Mouse (Mus musculus) kidney, embryonic 16.5 days (tissue): ENCODE measurements at regions not wholly inside any gene's neighbourhood (a gene's known extent, or its start where the extent isn't known, plus 50 kb on each side); places are given as distances from the start of the nearest gene placed in this dataset.

Source experiments
- ATAC-seq: fragments of 200-750 bp; cut with Nextera tagmentation; 2 replicates; pipeline ENCODE4 v1.8.0; 2017; ENCODE audit warnings: moderate TSS enrichment; ENCODE audit not compliant: low FRiP score, low TSS enrichment
- H3K27ac ChIP-seq: fragments of 300-500 bp; sonication (generic); 2 replicates; pipeline ENCODE4 v1.5.1; 2014; ENCODE audit warnings: low read length
- H3K27me3 ChIP-seq: fragments of 300-500 bp; sonication (generic); 2 replicates; pipeline ENCODE4 v1.6.1; 2014; ENCODE audit warnings: low read length, control low read depth, mixed read lengths; ENCODE audit not compliant: insufficient read depth
- H3K36me3 ChIP-seq: fragments of 300-500 bp; sonication (generic); 2 replicates; pipeline ENCODE4 v1.6.1; 2014; ENCODE audit warnings: low read length, control low read depth, mixed read lengths; ENCODE audit not compliant: insufficient read depth
- H3K4me1 ChIP-seq: fragments of 300-500 bp; sonication (generic); 2 replicates; pipeline ENCODE4 v1.6.1; 2014; ENCODE audit warnings: low read length, control low read depth, mixed read lengths; ENCODE audit not compliant: insufficient read depth
- H3K4me2 ChIP-seq: fragments of 300-500 bp; sonication (generic); replicated peaks from 2 replicates; pipeline ENCODE4 v1.6.1; 2014; ENCODE audit warnings: low read depth, low read length
- H3K4me3 ChIP-seq: fragments of 300-500 bp; sonication (generic); 2 replicates; pipeline ENCODE4 v1.5.1; 2014; ENCODE audit warnings: mild to moderate bottlenecking, low read length
- H3K9ac ChIP-seq: fragments of 300-500 bp; sonication (generic); replicated peaks from 2 replicates; pipeline ENCODE4 v1.6.1; 2014; ENCODE audit warnings: low read length
- H3K9me3 ChIP-seq: fragments of 300-500 bp; sonication (generic); 2 replicates; pipeline ENCODE4 v1.6.1; 2016; ENCODE audit warnings: low read length, control low read depth
- WGBS: fragments of 180-500 bp; shearing (Covaris S2); extraction: QIAGEN DNeasy Blood & Tissue Kit; methylation state at CpG from one replicate; pipeline ENCODE4 v1.1.7; 2014; 5-methylcytosine and 5-hydroxymethylcytosine counted together

GRCm38 (mm10) chr8:56735021-56735420, 184.1 kb downstream of the Fbxo8 start:
- WGBS = 52% methylated on average over 2 of the region's 2 CpGs
- Histone ChIP-seq H3K9ac (no peak overlapping the region), H3K27ac (no peak overlapping the region), H3K4me3 (no peak overlapping the region), H3K27me3 (no peaks in the 10 kb centered on the region), H3K36me3 (no peaks in the 10 kb centered on the region), H3K4me2 (no peak overlapping the region), H3K9me3 (no peaks in the 10 kb centered on the region), H3K4me1 (no peaks in the 10 kb centered on the region)
- no peak for ATAC-seq

GRCm38 (mm10) chr8:56767034-56767433, 216.1 kb downstream of the Fbxo8 start:
- H3K27ac ChIP-seq = no peak overlapping the region
- no peak overlapping the region for H3K9ac ChIP-seq
- 71% methylated on average over 5 of the region's 5 CpGs for WGBS
- no peak for ATAC-seq
- H3K4me1 ChIP-seq = no peaks in the 10 kb centered on the region
- no peak overlapping the region for H3K4me3 ChIP-seq
- H3K36me3 ChIP-seq = no peaks in the 10 kb centered on the region
- H3K4me2 ChIP-seq = no peak overlapping the region
- no peaks in the 10 kb centered on the region for H3K9me3 ChIP-seq
- no peaks in the 10 kb centered on the region for H3K27me3 ChIP-seq

- Histone ChIP-seq H3K4me2 (no peak overlapping the region), H3K9ac (no peak overlapping the region), H3K4me3 (no peak overlapping the region), H3K27me3 (no peaks in the 10 kb centered on the region), H3K9me3 (no peaks in the 10 kb centered on the region), H3K4me1 (no peaks in the 10 kb centered on the region), H3K27ac (no peak overlapping the region), H3K36me3 (no peaks in the 10 kb centered on the region)
- 72% methylated on average over 2 of the region's 2 CpGs for WGBS
- ATAC-seq = no peak
These were observed 233.6 kb downstream of the Fbxo8 start for GRCm38 (mm10) chr8:56784441-56784840.

- ATAC-seq = no peak
- H3K27me3 ChIP-seq = no peaks in the 10 kb centered on the region
These were observed 238.8 kb downstream of the Fbxo8 start for GRCm38 (mm10) chr8:56789549-56790270.

GRCm38 (mm10) chr8:56832651-56833050, 281.8 kb downstream of the Fbxo8 start:
- WGBS = 85% methylated on average over 5 of the region's 5 CpGs
- Histone ChIP-seq H3K4me1 (no peaks in the 10 kb centered on the region), H3K27me3 (no peaks in the 10 kb centered on the region), H3K9me3 (peaks cover 3% of the 10 kb centered on the region), H3K4me3 (no peak overlapping the region), H3K4me2 (no peak overlapping the region), H3K27ac (no peak overlapping the region), H3K36me3 (no peaks in the 10 kb centered on the region), H3K9ac (no peak overlapping the region)
- ATAC-seq = no peak

More at GRCm38 (mm10) chr8:56789549-56790270, 238.8 kb downstream of the Fbxo8 start:
- H3K4me2 ChIP-seq = no peak overlapping the region
- H3K36me3 ChIP-seq = no peaks in the 10 kb centered on the region
- H3K4me3 ChIP-seq = no peak overlapping the region
- no peak overlapping the region for H3K9ac ChIP-seq
- H3K4me1 ChIP-seq = no peaks in the 10 kb centered on the region
- H3K9me3 ChIP-seq = no peaks in the 10 kb centered on the region
- WGBS = 92% methylated on average over 2 of the region's 2 CpGs
- H3K27ac ChIP-seq = no peak overlapping the region

GRCm38 (mm10) chr8:56833129-56833528, 282.2 kb downstream of the Fbxo8 start:
- WGBS = 40% methylated on average over 4 of the region's 4 CpGs
- H3K9me3 ChIP-seq = peaks cover 3% of the 10 kb centered on the region
- no peaks in the 10 kb centered on the region for H3K36me3 ChIP-seq
- no peak overlapping the region for H3K27ac ChIP-seq
- H3K4me1 ChIP-seq = no peaks in the 10 kb centered on the region
- no peak overlapping the region for H3K4me3 ChIP-seq
- no peak overlapping the region for H3K4me2 ChIP-seq
- ATAC-seq = no peak
- no peaks in the 10 kb centered on the region for H3K27me3 ChIP-seq
- H3K9ac ChIP-seq = no peak overlapping the region

- Histone ChIP-seq H3K27me3 (no peaks in the 10 kb centered on the region), H3K36me3 (no peaks in the 10 kb centered on the region), H3K9me3 (no peaks in the 10 kb centered on the region), H3K9ac (no peak overlapping the region), H3K27ac (no peak overlapping the region), H3K4me2 (peak overlapping the region; percentile 18; the same call in 1 of the 2 replicates), H3K4me3 (no peak overlapping the region), H3K4me1 (peaks cover 6% of the 10 kb centered on the region; the same call in 1 of the 2 replicates)
- 12% methylated on average over 8 of the region's 8 CpGs for whole genome bisulfite sequencing
- ATAC-seq = peak; percentile 95
These were observed 332.6 kb downstream of the Fbxo8 start for GRCm38 (mm10) chr8:56883449-56883848.

GRCm38 (mm10) chr8:56884195-56884594, 333.3 kb downstream of the Fbxo8 start:
- no peak overlapping the region for H3K4me3 ChIP-seq
- no peak overlapping the region for H3K27ac ChIP-seq
- 8% methylated on average over 1 of the region's 1 CpGs for WGBS
- no peak overlapping the region for H3K4me2 ChIP-seq
- no peaks in the 10 kb centered on the region for H3K27me3 ChIP-seq
- H3K4me1 ChIP-seq = peaks cover 6% of the 10 kb centered on the region; the same call in 1 of the 2 replicates
- H3K36me3 ChIP-seq = no peaks in the 10 kb centered on the region
- no peaks in the 10 kb centered on the region for H3K9me3 ChIP-seq
- H3K9ac ChIP-seq = no peak overlapping the region
- no peak for ATAC-seq

GRCm38 (mm10) chr8:56893638-56894037, 342.7 kb downstream of the Fbxo8 start:
- 67% methylated on average over 3 of the region's 3 CpGs for WGBS
- Histone ChIP-seq H3K27ac (no peak overlapping the region), H3K9ac (no peak overlapping the region), H3K4me3 (no peak overlapping the region), H3K4me1 (no peaks in the 10 kb centered on the region), H3K27me3 (no peaks in the 10 kb centered on the region), H3K36me3 (no peaks in the 10 kb centered on the region), H3K9me3 (no peaks in the 10 kb centered on the region), H3K4me2 (no peak overlapping the region)
- ATAC-seq = no peak

GRCm38 (mm10) chr8:56915362-56915761, 364.5 kb downstream of the Fbxo8 start:
- Histone ChIP-seq H3K27me3 (no peaks in the 10 kb centered on the region), H3K4me1 (no peaks in the 10 kb centered on the region), H3K27ac (no peak overlapping the region), H3K4me3 (no peak overlapping the region), H3K9me3 (no peaks in the 10 kb centered on the region), H3K36me3 (no peaks in the 10 kb centered on the region), H3K9ac (no peak overlapping the region), H3K4me2 (no peak overlapping the region)
- no peak for ATAC-seq
- 78% methylated on average over 5 of the region's 5 CpGs for WGBS
